Mouse (Mus musculus): ENCODE measurements around the gene Mst1. TPM values are rescaled to one million over a fixed set of nuclear protein-coding genes. Genes with fewer than 3 reads are reported as not detected.
A peak's percentile ranks its signal among the peaks of the same experiment; 100 is the strongest.

Mst1 gene
- polyA plus RNA-seq, 1 experiment = 0.90 TPM

DNA sequence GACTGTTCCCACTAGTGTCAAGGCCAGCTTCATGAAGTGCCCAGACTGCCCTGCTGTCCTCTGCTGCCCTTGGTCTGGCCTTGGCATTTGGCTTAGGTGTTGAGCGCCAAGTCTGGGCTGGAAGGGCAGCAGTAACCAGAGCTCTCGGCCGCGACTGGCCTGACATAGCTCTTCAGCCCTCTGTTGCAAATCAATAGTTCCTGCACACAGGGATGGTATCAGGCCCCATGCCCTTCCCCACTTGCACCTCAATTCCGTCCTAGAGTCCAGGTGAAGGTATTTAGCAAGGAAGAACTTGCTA lies 23.0 kb upstream of the Mst1 start:
- Histone ChIP-seq H3K27ac (ENCODE audit: control insufficient read depth, insufficient read depth, low read depth, low read length) (no peak overlapping the region), H3K27me3 (ENCODE audit: control insufficient read depth, insufficient read depth, low read length) (no peaks in the 10 kb centered on the region), H3K4me1 (ENCODE audit: control insufficient read depth, insufficient read depth, low read length) (peaks cover 3% of the 10 kb centered on the region), H3K36me3 (ENCODE audit: control insufficient read depth, insufficient read depth, low read length) (no peaks in the 10 kb centered on the region; the same call in 1 of the 2 replicates), H3K4me3 (ENCODE audit: control insufficient read depth, low read depth, low read length) (no peak overlapping the region)
- TF ChIP-seq CTCF (IDR thresholded peaks at IDR 0.05; ENCODE audit: control insufficient read depth, insufficient read depth, insufficient replicate concordance, low read depth, low read length) (no peak), POLR2A (IDR thresholded peaks at IDR 0.05; ENCODE audit: control insufficient read depth, low read depth, low read length) (no peak)

DNA sequence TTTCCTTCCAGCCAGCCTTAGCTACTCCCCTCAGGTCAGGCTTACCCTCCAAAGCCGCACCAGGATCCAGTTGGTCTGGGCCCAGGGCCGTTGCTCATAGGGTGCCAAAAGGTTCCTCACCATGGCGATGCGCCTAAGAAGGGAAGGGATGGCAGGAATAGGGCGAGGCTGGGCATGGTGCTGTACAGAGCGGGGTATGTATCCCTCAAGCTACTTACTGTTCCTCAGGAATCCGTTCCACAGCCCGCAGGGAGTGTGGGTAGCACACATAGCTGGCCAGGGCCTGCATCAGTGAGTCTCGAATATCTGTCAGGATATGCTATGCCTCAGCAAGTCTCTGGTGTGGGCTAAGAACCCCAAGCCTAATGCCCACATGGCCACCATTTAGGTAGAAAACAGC lies 21.9 kb upstream of the Mst1 start:
- TF ChIP-seq POLR2A (IDR thresholded peaks at IDR 0.05; ENCODE audit: control insufficient read depth, low read depth, low read length) = no peak
- Histone ChIP-seq H3K4me3 (ENCODE audit: control insufficient read depth, low read depth, low read length) (no peak overlapping the region), H3K27me3 (ENCODE audit: control insufficient read depth, insufficient read depth, low read length) (no peaks in the 10 kb centered on the region), H3K4me1 (ENCODE audit: control insufficient read depth, insufficient read depth, low read length) (no peaks in the 10 kb centered on the region), H3K27ac (ENCODE audit: control insufficient read depth, insufficient read depth, low read depth, low read length) (no peak overlapping the region), H3K36me3 (ENCODE audit: control insufficient read depth, insufficient read depth, low read length) (peaks cover under 1% of the 10 kb centered on the region)

DNA sequence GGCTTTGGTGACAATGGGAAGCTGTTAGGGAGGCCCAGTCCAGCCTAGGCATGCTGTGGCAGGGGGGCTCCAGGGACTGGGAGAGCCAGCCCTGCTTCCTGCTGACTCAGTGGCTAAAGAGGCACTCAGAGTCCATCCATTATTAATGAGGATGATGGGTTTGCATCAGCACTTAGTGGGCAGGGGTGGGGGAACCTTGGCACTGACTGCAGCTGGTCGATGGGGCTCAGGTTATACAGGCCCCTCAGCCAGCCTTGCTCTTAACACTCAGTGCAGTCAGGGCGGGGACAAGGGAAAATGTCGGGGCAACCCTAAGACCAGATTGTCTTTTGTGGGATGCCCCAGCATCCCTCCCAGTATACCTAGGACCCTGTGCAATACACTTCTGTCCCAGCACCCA lies 18.1 kb upstream of the Mst1 start:
- Histone ChIP-seq H3K4me1 (ENCODE audit: control insufficient read depth, insufficient read depth, low read length) (no peaks in the 10 kb centered on the region), H3K27ac (ENCODE audit: control insufficient read depth, insufficient read depth, low read depth, low read length) (no peak overlapping the region), H3K4me3 (ENCODE audit: control insufficient read depth, low read depth, low read length) (no peak overlapping the region), H3K27me3 (ENCODE audit: control insufficient read depth, insufficient read depth, low read length) (no peaks in the 10 kb centered on the region), H3K36me3 (ENCODE audit: control insufficient read depth, insufficient read depth, low read length) (peaks cover 3% of the 10 kb centered on the region)
- TF ChIP-seq CTCF (IDR thresholded peaks at IDR 0.05; ENCODE audit: control insufficient read depth, insufficient read depth, insufficient replicate concordance, low read depth, low read length) (no peak), POLR2A (IDR thresholded peaks at IDR 0.05; ENCODE audit: control insufficient read depth, low read depth, low read length) (no peak)

DNA sequence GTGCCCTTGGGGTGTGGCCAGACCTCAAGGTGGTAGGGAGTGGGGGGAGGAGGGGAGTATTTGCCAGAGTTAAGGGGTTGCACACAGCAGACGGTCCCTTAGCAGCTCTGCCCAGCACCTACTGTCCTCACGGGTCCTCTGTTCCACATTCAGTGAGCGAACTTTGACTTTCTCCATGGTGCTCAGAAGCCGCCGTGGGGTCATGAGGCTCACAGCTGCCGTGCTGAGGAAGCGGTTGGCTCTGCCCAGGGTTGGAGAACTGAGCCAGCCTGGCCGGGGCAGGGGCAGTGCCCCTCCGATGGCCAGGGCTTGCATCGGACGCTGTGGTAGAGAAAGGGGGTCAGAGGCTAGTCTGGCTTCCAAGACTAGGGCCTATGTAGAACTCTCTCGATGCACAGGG lies 16.9 kb upstream of the Mst1 start:
- TF ChIP-seq POLR2A (IDR thresholded peaks at IDR 0.05; ENCODE audit: control insufficient read depth, low read depth, low read length) = no peak
- TF ChIP-seq CTCF (IDR thresholded peaks at IDR 0.05; ENCODE audit: control insufficient read depth, insufficient read depth, insufficient replicate concordance, low read depth, low read length) = no peak
- peaks cover 3% of the 10 kb centered on the region for H3K36me3 ChIP-seq (ENCODE audit: control insufficient read depth, insufficient read depth, low read length)
- no peaks in the 10 kb centered on the region for H3K4me1 ChIP-seq (ENCODE audit: control insufficient read depth, insufficient read depth, low read length)
- no peak overlapping the region for H3K4me3 ChIP-seq (ENCODE audit: control insufficient read depth, low read depth, low read length)
- no peaks in the 10 kb centered on the region for H3K27me3 ChIP-seq (ENCODE audit: control insufficient read depth, insufficient read depth, low read length)
- no peak overlapping the region for H3K27ac ChIP-seq (ENCODE audit: control insufficient read depth, insufficient read depth, low read depth, low read length)

DNA sequence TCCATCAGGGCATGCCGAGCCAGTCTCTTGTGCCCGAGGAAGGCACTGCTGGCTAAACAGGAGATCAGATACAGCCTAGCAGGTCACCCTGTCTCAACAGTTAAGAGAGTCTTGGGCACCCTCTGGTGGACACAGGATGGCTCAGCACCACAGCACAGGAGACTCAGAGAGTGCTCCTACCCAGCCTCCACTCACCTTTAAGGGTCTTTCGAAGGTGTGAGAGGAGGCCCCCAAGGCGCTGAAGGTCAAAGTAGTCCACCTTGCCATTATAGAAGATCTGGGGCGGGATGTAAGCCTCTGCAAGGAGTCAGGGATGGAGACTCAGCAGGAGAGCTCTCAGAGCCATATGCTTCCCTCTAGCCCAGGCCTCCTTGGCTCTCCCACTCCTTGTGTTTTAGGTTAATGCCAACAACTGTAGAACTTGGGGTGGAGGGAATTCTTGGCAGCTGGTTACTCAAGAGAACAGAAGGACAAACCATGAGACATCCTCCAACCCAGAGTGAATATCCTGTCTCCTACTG lies 14.7 kb upstream of the Mst1 start:
- H3K4me3 ChIP-seq (ENCODE audit: control insufficient read depth, low read depth, low read length) = no peak overlapping the region
- H3K27me3 ChIP-seq (ENCODE audit: control insufficient read depth, insufficient read depth, low read length) = no peaks in the 10 kb centered on the region
- H3K27ac ChIP-seq (ENCODE audit: control insufficient read depth, insufficient read depth, low read depth, low read length) = no peak overlapping the region
- H3K36me3 ChIP-seq (ENCODE audit: control insufficient read depth, insufficient read depth, low read length) = peaks cover 3% of the 10 kb centered on the region
- H3K4me1 ChIP-seq (ENCODE audit: control insufficient read depth, insufficient read depth, low read length) = no peaks in the 10 kb centered on the region
- TF ChIP-seq POLR2A (IDR thresholded peaks at IDR 0.05; ENCODE audit: control insufficient read depth, low read depth, low read length) = no peak
- TF ChIP-seq CTCF (IDR thresholded peaks at IDR 0.05; ENCODE audit: control insufficient read depth, insufficient read depth, insufficient replicate concordance, low read depth, low read length) = peak; percentile 64; the same call in 1 of the 2 replicates

DNA sequence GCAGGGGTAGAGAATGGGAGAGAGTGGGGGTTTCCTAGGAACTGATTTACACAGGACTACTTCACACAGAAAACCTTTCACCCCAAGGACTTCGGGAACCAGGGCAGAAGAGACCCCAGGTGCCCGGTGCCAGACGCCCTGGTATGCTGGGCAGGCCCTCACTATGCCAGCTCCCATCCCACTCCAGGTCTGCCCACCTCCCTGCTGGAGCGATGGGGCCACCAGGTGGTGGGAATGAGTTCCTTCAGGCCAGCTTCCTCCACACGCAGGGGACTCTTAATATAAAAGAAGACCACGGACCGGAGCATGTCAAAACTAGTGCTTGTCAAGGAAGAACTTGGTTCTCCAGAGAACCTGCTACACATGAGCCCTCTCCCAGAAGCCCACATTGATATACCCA lies 13.0 kb upstream of the Mst1 start:
- TF ChIP-seq POLR2A (IDR thresholded peaks at IDR 0.05; ENCODE audit: control insufficient read depth, low read depth, low read length) (no peak), CTCF (IDR thresholded peaks at IDR 0.05; ENCODE audit: control insufficient read depth, insufficient read depth, insufficient replicate concordance, low read depth, low read length) (no peak)
- H3K4me3 ChIP-seq (ENCODE audit: control insufficient read depth, low read depth, low read length) = no peak overlapping the region
- peaks cover 3% of the 10 kb centered on the region for H3K36me3 ChIP-seq (ENCODE audit: control insufficient read depth, insufficient read depth, low read length)
- no peaks in the 10 kb centered on the region for H3K4me1 ChIP-seq (ENCODE audit: control insufficient read depth, insufficient read depth, low read length)
- no peaks in the 10 kb centered on the region for H3K27me3 ChIP-seq (ENCODE audit: control insufficient read depth, insufficient read depth, low read length)
- H3K27ac ChIP-seq (ENCODE audit: control insufficient read depth, insufficient read depth, low read depth, low read length) = no peak overlapping the region

DNA sequence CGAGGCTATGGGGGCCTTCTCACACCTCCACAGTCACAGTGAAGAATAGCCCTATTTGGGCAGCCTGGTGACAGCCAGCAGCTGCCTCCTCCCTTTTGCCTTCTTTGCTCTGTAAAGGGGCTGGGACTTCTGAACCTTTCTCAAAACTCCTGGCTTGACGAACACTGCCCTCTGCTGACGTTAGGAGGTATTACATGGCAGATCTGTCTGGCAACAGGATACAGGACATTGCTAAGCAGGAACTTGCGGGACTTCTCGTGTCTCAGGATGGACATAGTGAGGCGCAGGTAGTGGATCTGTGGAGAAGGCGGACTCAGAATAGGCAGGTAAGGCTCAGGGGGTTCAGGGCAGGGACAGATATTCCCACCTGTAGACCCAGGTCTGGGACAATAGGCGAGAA lies 12.3 kb upstream of the Mst1 start:
- peak; percentile 64; the same call in 1 of the 2 replicates for TF ChIP-seq CTCF (IDR thresholded peaks at IDR 0.05; ENCODE audit: control insufficient read depth, insufficient read depth, insufficient replicate concordance, low read depth, low read length)
- TF ChIP-seq POLR2A (IDR thresholded peaks at IDR 0.05; ENCODE audit: control insufficient read depth, low read depth, low read length) = no peak
- no peak overlapping the region for H3K27ac ChIP-seq (ENCODE audit: control insufficient read depth, insufficient read depth, low read depth, low read length)
- H3K4me1 ChIP-seq (ENCODE audit: control insufficient read depth, insufficient read depth, low read length) = no peaks in the 10 kb centered on the region
- no peak overlapping the region for H3K4me3 ChIP-seq (ENCODE audit: control insufficient read depth, low read depth, low read length)
- no peaks in the 10 kb centered on the region for H3K27me3 ChIP-seq (ENCODE audit: control insufficient read depth, insufficient read depth, low read length)
- H3K36me3 ChIP-seq (ENCODE audit: control insufficient read depth, insufficient read depth, low read length) = peaks cover 3% of the 10 kb centered on the region

DNA sequence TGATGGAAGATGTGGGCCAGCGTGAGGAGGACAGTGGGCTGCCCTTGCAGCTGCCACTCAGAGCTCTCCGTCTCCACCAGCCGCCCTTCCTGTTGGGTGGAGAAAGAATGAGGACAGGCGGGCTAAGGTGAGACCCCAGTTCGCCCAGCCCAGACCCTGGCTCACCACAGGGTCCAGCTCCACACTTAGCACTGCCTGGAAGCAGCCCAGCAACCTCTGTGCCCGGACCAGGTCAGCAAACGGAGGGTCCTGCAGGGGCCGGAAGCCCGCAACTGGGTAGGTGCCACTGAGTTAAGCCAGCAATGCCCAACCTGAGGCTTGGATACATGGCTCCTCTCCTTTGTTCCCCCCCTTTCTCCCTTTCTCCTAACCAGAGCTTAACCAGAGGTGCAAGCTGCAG lies 11.2 kb upstream of the Mst1 start:
- no peaks in the 10 kb centered on the region; the same call in 1 of the 2 replicates for H3K36me3 ChIP-seq (ENCODE audit: control insufficient read depth, insufficient read depth, low read length)
- no peaks in the 10 kb centered on the region for H3K27me3 ChIP-seq (ENCODE audit: control insufficient read depth, insufficient read depth, low read length)
- TF ChIP-seq POLR2A (IDR thresholded peaks at IDR 0.05; ENCODE audit: control insufficient read depth, low read depth, low read length) (no peak), CTCF (IDR thresholded peaks at IDR 0.05; ENCODE audit: control insufficient read depth, insufficient read depth, insufficient replicate concordance, low read depth, low read length) (no peak)
- no peaks in the 10 kb centered on the region for H3K4me1 ChIP-seq (ENCODE audit: control insufficient read depth, insufficient read depth, low read length)
- H3K27ac ChIP-seq (ENCODE audit: control insufficient read depth, insufficient read depth, low read depth, low read length) = no peak overlapping the region
- H3K4me3 ChIP-seq (ENCODE audit: control insufficient read depth, low read depth, low read length) = no peak overlapping the region

All from testis, adult 2 months (tissue).